Mouse (Mus musculus) heart, postnatal 0 days (tissue): ENCODE measurements around the gene Papss2.

Source experiments
- CTCF ChIP-seq: IDR thresholded peaks from 2 replicates; pipeline ENCODE4 v1.5.1; 2016; ENCODE audit warnings: antibody characterized with exemption, control low read depth, low read depth
- EP300 ChIP-seq: IDR thresholded peaks from 2 replicates; pipeline ENCODE4 v1.6.1; 2016; ENCODE audit warnings: antibody characterized with exemption, low read depth

DNA sequence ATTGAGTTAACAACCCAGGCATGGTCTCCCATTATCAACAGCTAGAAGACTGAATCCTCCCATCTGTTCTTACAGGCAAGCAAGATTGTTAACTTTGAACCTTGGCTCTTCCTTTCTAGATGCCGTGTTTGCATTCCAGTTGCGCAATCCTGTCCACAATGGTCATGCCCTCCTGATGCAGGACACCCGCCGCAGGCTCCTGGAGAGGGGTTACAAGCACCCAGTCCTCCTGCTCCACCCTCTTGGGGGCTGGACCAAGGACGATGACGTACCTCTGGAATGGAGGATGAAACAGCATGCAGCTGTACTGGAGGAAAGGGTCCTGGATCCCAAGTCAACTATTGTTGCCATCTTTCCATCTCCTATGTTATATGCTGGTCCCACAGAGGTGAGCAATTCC is 67.3 kb downstream of the Papss2 start:
- TF ChIP-seq EP300 (no peak), CTCF (no peak)
